Mouse (Mus musculus) thymus, postnatal 36 days (tissue): ENCODE measurements around the gene Gm9639.
"Not testable (repeated sequence)": the region's sequence is repeated elsewhere in the genome, so short reads cannot be mapped to it uniquely, and the experiment has no call there.

Experiments
- DNase-seq, 2 experiments: peaks; one replicate each; pipeline ENCODE4 v3.0.0; 2022; ENCODE audit warnings: mixed read lengths in 2 of 2

Gm9639 gene

DNA sequence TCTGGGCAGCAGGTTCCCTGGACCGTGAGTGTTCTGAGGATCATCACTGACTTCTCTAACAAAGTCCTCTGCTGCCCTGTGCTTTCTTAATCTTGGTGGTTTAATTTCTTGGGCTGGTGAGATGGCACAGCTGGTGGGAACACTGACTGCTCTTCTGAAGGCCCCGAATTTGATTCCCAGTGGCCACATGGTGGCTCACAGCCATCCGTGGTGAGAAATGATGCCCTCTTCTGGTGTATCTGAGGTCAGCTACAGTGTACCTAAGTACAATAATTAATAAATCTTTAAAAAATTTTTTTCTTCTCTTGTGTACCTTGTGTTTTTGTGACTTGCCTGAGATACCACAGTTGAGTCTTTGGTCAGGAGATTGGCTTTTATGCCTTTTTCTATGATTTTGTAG is 42.6 kb downstream of the Gm9639 start:
- not testable (repeated sequence) for DNase-seq

DNA sequence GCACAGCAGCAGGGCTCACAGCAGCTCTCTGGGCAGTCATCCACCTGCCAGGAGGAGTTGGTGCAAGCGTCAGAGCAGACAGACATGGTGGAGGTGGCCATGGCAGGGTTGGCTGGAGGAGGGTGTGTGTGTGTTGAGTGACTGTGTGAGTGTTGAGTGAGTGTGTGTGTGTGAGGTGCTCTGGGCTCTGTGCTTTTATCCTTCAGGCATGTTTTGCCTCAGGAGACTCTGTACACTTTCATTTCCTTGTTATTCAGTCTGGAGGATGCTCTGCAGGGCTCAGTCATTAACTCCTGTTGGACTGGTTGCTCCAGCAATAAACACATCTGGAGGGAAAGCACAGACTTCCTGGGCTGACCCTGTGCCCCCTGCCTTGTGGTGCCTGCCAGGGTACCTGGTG is 43.6 kb downstream of the Gm9639 start, which contains the start of gene Gm9736:
Gene Gm9736, minus strand, starts transcription at position 101 of the 400 bp plus-strand sequence.
- DNase-seq, result not testable (repeated sequence)

GRCm38 (mm10) chr10:77750686-77751085 is 44.2 kb downstream of the Gm9639 start:
- not testable (repeated sequence) for DNase-seq
